Mouse (Mus musculus) forebrain, embryonic 12.5 days (tissue): ENCODE measurements at regions not wholly inside any gene's neighbourhood (a gene's known extent, or its start where the extent isn't known, plus 50 kb on each side); places are given as distances from the start of the nearest gene placed in this dataset.

ENCODE experiments used
- ATAC-seq: fragments of 200-750 bp; cut with Nextera tagmentation; 2 replicates; pipeline ENCODE4 v1.8.0; 2017; ENCODE audit warnings: moderate TSS enrichment; ENCODE audit not compliant: low FRiP score
- H3K27ac ChIP-seq: fragments of 300-500 bp; sonication (generic); 2 replicates; pipeline ENCODE4 v1.5.1; 2016; ENCODE audit warnings: mild to moderate bottlenecking
- H3K27me3 ChIP-seq: fragments of 300-500 bp; sonication (generic); 2 replicates; pipeline ENCODE4 v1.6.1; 2016; ENCODE audit warnings: mild to moderate bottlenecking
- H3K36me3 ChIP-seq: fragments of 300-500 bp; sonication (generic); replicated peaks from 2 replicates; pipeline ENCODE4 v1.6.1; 2016; ENCODE audit warnings: mild to moderate bottlenecking
- H3K4me1 ChIP-seq: fragments of 300-500 bp; sonication (generic); 2 replicates; pipeline ENCODE4 v1.6.1; 2016
- H3K4me2 ChIP-seq: fragments of 300-500 bp; sonication (generic); 2 replicates; pipeline ENCODE4 v1.6.1; 2016; ENCODE audit warnings: mild to moderate bottlenecking, moderate library complexity
- H3K4me3 ChIP-seq: fragments of 300-500 bp; sonication (generic); replicated peaks from 2 replicates; pipeline ENCODE4 v1.5.1; 2016; ENCODE audit warnings: mild to moderate bottlenecking
- H3K9ac ChIP-seq: fragments of 300-500 bp; sonication (generic); 2 replicates; pipeline ENCODE4 v1.6.1; 2016; ENCODE audit warnings: mild to moderate bottlenecking
- H3K9me3 ChIP-seq: fragments of 300-500 bp; sonication (generic); 2 replicates; pipeline ENCODE4 v1.6.1; 2016
- WGBS: fragments of 180-500 bp; shearing (Covaris S2); methylation state at CpG from one replicate; pipeline ENCODE4 v1.1.7; 2016; 5-methylcytosine and 5-hydroxymethylcytosine counted together

GRCm38 (mm10) chr8:30587508-30587907 lies 2841.0 kb upstream of the 5930422O12Rik start:
- H3K4me2 ChIP-seq: no peak overlapping the region
- no peak overlapping the region for H3K27ac ChIP-seq
- H3K4me3 ChIP-seq: no peak overlapping the region
- H3K36me3 ChIP-seq: no peaks in the 10 kb centered on the region
- ATAC-seq: no peak
- H3K9ac ChIP-seq: no peak overlapping the region
- WGBS: 85% methylated on average over 5 of the region's 5 CpGs
- no peaks in the 10 kb centered on the region for H3K9me3 ChIP-seq
- no peaks in the 10 kb centered on the region for H3K4me1 ChIP-seq
- no peaks in the 10 kb centered on the region for H3K27me3 ChIP-seq

- no peak for ATAC-seq
- H3K27ac ChIP-seq: no peak overlapping the region
Observed at GRCm38 (mm10) chr8:30602421-30602820, 2826.1 kb upstream of the 5930422O12Rik start.

DNA sequence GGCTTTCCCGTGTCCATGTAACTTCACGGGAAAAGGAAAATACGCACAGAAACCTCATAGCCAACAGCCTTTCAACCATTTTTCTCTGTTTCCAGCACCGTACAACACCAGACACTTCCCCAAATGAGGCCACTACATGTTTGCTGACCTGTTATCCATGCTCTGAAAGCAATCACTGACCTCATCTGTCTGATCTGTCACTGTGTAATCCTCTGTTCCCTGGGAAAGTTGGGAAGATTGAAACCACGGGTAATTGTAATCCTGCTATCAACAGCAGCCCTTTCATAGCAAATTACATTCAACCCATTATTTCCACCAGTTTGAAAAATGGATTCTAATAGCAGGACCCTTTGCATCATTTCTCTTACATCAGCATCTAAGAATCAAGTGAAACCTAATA lies 2798.2 kb upstream of the 5930422O12Rik start:
- ATAC-seq: peak; percentile 68; the same call in 1 of the 2 replicates
- Histone ChIP-seq H3K9me3 (no peaks in the 10 kb centered on the region), H3K27ac (no peak overlapping the region), H3K4me3 (no peak overlapping the region), H3K27me3 (no peaks in the 10 kb centered on the region), H3K4me1 (peaks cover 9% of the 10 kb centered on the region; the same call in 1 of the 2 replicates), H3K9ac (no peak overlapping the region), H3K36me3 (no peaks in the 10 kb centered on the region), H3K4me2 (no peak overlapping the region)
- WGBS: 32% methylated on average over 5 of the region's 5 CpGs

More at GRCm38 (mm10) chr8:30602421-30602820, 2826.1 kb upstream of the 5930422O12Rik start:
- WGBS: no CpG with 5 or more reads among the region's 1 CpGs
- Histone ChIP-seq H3K27me3 (no peaks in the 10 kb centered on the region), H3K4me3 (no peak overlapping the region), H3K36me3 (no peaks in the 10 kb centered on the region), H3K4me1 (no peaks in the 10 kb centered on the region), H3K4me2 (no peak overlapping the region), H3K9ac (no peak overlapping the region), H3K9me3 (no peaks in the 10 kb centered on the region)

DNA sequence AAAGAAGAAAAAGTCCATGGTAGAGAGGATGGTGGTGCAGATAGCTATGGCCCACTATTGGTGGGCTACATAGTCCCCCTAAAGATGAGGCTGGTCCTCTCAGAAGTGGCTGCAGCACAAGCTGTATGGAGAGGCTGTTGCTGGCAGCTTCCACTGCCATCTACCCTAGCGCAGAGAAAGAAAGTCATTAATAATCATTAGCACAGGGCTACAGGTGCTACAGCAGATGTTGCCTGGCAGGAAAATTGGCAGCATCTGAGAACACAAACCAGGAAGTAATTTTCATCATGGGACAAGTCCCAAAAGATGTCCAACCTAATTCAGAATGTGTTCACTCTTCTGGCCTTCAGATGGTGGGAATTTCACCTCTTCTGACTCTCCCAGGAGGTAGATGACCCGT lies 2791.7 kb upstream of the 5930422O12Rik start:
- Histone ChIP-seq H3K27ac (no peak overlapping the region), H3K36me3 (no peaks in the 10 kb centered on the region), H3K4me3 (no peak overlapping the region), H3K4me1 (no peaks in the 10 kb centered on the region), H3K27me3 (no peaks in the 10 kb centered on the region), H3K9ac (no peak overlapping the region), H3K9me3 (no peaks in the 10 kb centered on the region), H3K4me2 (no peak overlapping the region)
- ATAC-seq: no peak
- WGBS: 83% methylated on average over 2 of the region's 2 CpGs

DNA sequence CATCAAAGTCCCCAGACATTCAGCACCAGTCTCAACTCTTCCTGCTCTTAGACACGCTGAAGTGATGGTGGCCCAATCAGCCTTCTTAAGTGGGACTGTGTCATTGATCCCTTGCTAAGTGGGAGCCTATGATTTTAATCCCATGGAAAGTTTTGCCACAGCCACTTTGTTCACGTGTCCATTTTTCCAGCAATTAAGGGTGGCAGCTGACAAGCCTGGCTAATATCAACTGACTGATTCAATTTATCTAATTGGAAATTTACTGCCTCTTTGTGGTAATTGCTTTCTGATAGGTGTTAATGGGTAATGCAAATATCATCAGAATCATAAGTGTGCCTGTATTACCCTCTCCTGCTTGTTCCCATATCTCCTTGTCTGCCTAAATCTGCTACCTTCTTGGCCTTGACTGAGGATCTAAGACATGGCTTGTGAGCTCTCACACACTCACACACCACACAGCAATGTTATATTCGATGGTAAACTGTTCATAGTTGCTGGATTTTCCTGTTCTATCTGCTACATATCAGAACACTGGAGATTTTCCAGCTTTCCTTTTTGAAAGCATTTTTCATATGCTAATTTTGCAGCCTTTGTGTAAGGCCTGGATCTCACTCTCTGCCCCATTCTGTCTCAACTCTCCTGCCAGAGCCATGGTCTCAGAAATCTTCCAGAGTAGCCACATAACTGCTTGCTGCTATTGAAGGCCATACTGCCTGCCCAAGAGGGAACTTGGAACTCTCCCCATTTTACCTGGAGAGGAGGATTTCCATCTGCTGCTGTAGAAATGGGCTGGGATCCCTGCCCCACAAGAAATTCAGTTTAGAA lies 2785.4 kb upstream of the 5930422O12Rik start:
- H3K27me3 ChIP-seq: no peaks in the 10 kb centered on the region
- WGBS: 42% methylated on average over 3 of the region's 3 CpGs
- H3K36me3 ChIP-seq: no peaks in the 10 kb centered on the region
- H3K4me3 ChIP-seq: no peak overlapping the region
- H3K4me2 ChIP-seq: no peak overlapping the region
- peak overlapping the region; percentile 63 for H3K27ac ChIP-seq
- no peak overlapping the region for H3K9ac ChIP-seq
- no peaks in the 10 kb centered on the region for H3K9me3 ChIP-seq
- peaks cover 14% of the 10 kb centered on the region for H3K4me1 ChIP-seq
- ATAC-seq: peak; percentile 74

DNA sequence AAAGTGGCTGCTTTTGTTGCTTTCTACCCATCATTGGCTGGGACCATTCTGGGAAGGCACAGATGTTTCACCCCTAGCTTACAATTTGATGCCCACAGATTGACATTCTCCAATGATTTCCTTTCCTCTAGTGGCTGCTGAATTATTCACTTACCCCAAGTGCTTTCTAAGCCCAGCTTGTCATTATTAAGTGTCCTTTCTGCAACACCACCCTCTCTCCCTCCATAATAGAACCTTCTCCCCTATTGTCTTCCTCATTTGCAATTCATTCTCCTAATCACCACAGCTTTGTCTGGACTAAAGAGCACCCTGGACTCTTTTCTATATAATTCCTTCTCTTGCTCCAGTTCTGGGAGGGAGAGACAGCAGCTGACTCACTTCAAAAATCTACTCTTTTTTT lies 2780.0 kb upstream of the 5930422O12Rik start:
- Histone ChIP-seq H3K4me3 (no peak overlapping the region), H3K27ac (peak overlapping the region; percentile 6; the same call in 1 of the 2 replicates), H3K9me3 (no peaks in the 10 kb centered on the region), H3K4me1 (peaks cover 10% of the 10 kb centered on the region), H3K4me2 (no peak overlapping the region), H3K9ac (no peak overlapping the region), H3K36me3 (no peaks in the 10 kb centered on the region), H3K27me3 (no peaks in the 10 kb centered on the region)
- peak; percentile 81 for ATAC-seq

DNA sequence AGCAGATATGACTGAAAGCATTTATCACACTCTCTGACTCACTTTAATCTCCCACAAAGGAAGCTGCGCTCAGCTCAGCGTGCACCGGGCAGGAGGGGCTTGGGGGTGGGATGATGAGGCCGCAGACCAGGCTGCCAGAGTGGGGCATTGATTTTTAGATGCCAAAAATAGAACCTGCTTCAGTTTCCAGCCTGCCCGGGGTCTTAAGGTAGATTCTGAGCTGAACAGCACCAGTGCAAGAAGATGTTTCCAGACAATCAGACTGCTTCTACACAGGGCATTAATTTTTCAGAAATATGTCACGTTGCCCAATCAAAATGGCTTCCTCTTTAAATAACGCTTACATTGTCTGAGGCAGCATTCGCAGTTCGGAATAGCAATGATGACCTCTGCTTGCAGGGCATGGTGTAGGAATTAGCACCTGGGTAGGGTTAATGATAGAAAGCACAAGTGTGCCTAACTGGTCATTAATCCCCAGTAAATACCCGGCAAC lies 2772.7 kb upstream of the 5930422O12Rik start:
- 0 out of 2 replicates have a peak overlapping the region, but pooled peaks have one; percentile 8 for H3K27ac ChIP-seq
- no peak overlapping the region for H3K9ac ChIP-seq
- no peaks in the 10 kb centered on the region for H3K9me3 ChIP-seq
- H3K4me3 ChIP-seq: no peak overlapping the region
- ATAC-seq: peak; percentile 60; the same call in 1 of the 2 replicates
- H3K36me3 ChIP-seq: no peaks in the 10 kb centered on the region
- no peaks in the 10 kb centered on the region for H3K27me3 ChIP-seq
- H3K4me1 ChIP-seq: peaks cover 4% of the 10 kb centered on the region; the same call in 1 of the 2 replicates
- no peak overlapping the region for H3K4me2 ChIP-seq
- WGBS: 67% methylated on average over 10 of the region's 10 CpGs

GRCm38 (mm10) chr8:30661261-30661660 lies 2767.2 kb upstream of the 5930422O12Rik start:
- ATAC-seq: no peak
- Histone ChIP-seq H3K4me1 (no peaks in the 10 kb centered on the region), H3K4me2 (no peak overlapping the region), H3K9ac (no peak overlapping the region), H3K4me3 (no peak overlapping the region), H3K36me3 (no peaks in the 10 kb centered on the region), H3K27ac (no peak overlapping the region), H3K27me3 (no peaks in the 10 kb centered on the region), H3K9me3 (no peaks in the 10 kb centered on the region)
- WGBS: 75% methylated on average over 2 of the region's 2 CpGs

GRCm38 (mm10) chr8:30669451-30669850 lies 2759.1 kb upstream of the 5930422O12Rik start:
- Histone ChIP-seq H3K27ac (no peak overlapping the region), H3K9ac (no peak overlapping the region), H3K9me3 (no peaks in the 10 kb centered on the region), H3K4me1 (peaks cover 7% of the 10 kb centered on the region; the same call in 1 of the 2 replicates), H3K27me3 (no peaks in the 10 kb centered on the region), H3K4me3 (no peak overlapping the region), H3K4me2 (no peak overlapping the region), H3K36me3 (no peaks in the 10 kb centered on the region)
- no peak for ATAC-seq
- 43% methylated on average over 4 of the region's 4 CpGs for WGBS

DNA sequence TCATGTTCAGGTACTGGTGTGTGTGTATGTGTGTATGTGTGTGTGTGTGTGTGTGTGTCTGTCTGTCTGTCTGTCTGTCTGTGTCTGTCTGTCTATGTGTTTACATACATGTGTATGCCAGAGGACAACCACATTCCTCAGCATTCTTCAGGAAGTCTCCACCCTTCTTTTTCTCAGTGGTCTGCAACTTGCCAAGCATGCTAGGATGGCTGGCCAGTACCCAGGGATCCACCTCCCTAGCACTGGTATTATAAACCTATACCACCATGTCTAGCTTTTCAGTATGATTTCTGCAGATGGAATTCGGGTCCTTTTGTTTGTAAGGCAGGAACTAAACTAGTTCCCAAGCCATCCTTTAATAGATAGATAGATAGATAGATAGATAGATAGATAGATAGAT lies 2751.1 kb upstream of the 5930422O12Rik start:
- no peak overlapping the region for H3K4me3 ChIP-seq
- WGBS: 80% methylated on average over 1 of the region's 1 CpGs
- no peaks in the 10 kb centered on the region for H3K4me1 ChIP-seq
- no peak overlapping the region for H3K4me2 ChIP-seq
- ATAC-seq: no peak
- H3K9me3 ChIP-seq: no peaks in the 10 kb centered on the region
- no peak overlapping the region for H3K27ac ChIP-seq
- H3K36me3 ChIP-seq: no peaks in the 10 kb centered on the region
- H3K27me3 ChIP-seq: no peaks in the 10 kb centered on the region
- no peak overlapping the region for H3K9ac ChIP-seq

GRCm38 (mm10) chr8:30682169-30682568 lies 2746.3 kb upstream of the 5930422O12Rik start:
- WGBS: 35% methylated on average over 3 of the region's 3 CpGs
- Histone ChIP-seq H3K4me2 (no peak overlapping the region), H3K36me3 (no peaks in the 10 kb centered on the region), H3K4me3 (no peak overlapping the region), H3K4me1 (no peaks in the 10 kb centered on the region), H3K27ac (no peak overlapping the region), H3K9ac (no peak overlapping the region), H3K27me3 (no peaks in the 10 kb centered on the region), H3K9me3 (no peaks in the 10 kb centered on the region)
- ATAC-seq: no peak

DNA sequence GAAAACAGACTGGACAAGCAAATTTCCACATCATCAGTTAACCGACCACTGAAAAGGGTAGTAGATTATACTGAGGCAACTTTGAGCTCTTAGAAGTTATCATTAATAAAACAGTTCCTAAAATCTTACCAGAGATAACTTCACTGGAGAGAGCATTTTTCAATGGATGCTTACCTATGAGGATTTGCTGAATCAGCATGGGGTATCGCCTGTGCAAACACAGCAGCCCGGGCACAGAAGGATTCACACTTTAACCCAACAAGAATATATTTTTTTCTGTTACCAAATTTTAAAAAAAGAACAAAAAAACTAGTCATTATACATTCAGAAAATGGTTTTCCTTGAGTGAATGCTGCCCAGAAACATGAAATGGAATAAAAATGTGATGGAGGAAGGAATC lies 2742.0 kb upstream of the 5930422O12Rik start:
- Histone ChIP-seq H3K27ac (no peak overlapping the region), H3K4me1 (no peaks in the 10 kb centered on the region), H3K27me3 (no peaks in the 10 kb centered on the region), H3K4me3 (no peak overlapping the region), H3K9me3 (no peaks in the 10 kb centered on the region), H3K36me3 (no peaks in the 10 kb centered on the region), H3K4me2 (no peak overlapping the region), H3K9ac (no peak overlapping the region)
- ATAC-seq: no peak
- 90% methylated on average over 3 of the region's 3 CpGs for WGBS

DNA sequence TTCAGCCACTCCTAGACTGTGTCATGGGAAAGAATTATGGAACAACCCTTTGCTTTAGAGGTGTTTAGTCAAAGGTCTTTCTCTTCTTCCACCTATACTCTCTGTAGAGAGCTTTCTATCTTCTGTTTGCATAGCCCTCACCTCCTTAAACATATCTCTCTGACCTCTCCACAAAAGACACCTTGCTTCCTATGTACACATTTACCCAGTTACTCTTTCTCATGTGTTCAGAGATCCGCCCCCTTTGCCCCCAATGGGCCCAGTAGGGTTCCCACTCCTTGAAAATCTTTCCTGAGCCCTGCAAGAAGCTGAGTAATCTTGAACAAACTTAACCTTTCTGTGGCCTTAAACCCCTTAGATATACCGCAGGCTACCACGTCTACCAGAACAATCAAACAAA lies 2734.4 kb upstream of the 5930422O12Rik start:
- no peak overlapping the region for H3K27ac ChIP-seq
- no peak for ATAC-seq
- no peaks in the 10 kb centered on the region for H3K9me3 ChIP-seq
- H3K4me2 ChIP-seq: no peak overlapping the region
- no peak overlapping the region for H3K9ac ChIP-seq
- H3K4me3 ChIP-seq: no peak overlapping the region
- no peaks in the 10 kb centered on the region for H3K27me3 ChIP-seq
- 85% methylated on average over 3 of the region's 3 CpGs for WGBS
- H3K4me1 ChIP-seq: no peaks in the 10 kb centered on the region
- no peaks in the 10 kb centered on the region for H3K36me3 ChIP-seq
